Mouse (Mus musculus): ENCODE data around the gene Hist2h2ab. TPM values are rescaled to one million over a fixed set of nuclear protein-coding genes. Genes with fewer than 3 reads are reported as not detected.
A peak's percentile ranks its signal among the peaks of the same experiment; 100 is the strongest.

The Hist2h2ab gene
- total and polyA plus RNA-seq, 2 experiments from 2014 or later, result 41.6 TPM; not detected in 1

GRCm38 (mm10) chr3:96262216-96262875 lies 42.7 kb downstream of the Hist2h2ab start:
- DNase-seq (ENCODE audit: low spot score), result peak; percentile 93
- TF ChIP-seq EP300 (IDR thresholded peaks at IDR 0.05; ENCODE audit: low read depth), result no peak
- TF ChIP-seq CTCF (IDR thresholded peaks at IDR 0.05; ENCODE audit: low read depth), result no peak
- Histone ChIP-seq H3K9me3 (replicated peaks; ENCODE audit: control insufficient read depth, low read length) (no peaks in the 10 kb centered on the region), H3K9ac (replicated peaks; ENCODE audit: low read depth, low read length) (peak overlapping the region; percentile 81), H3K4me2 (ENCODE audit: low read depth, low read length) (peak overlapping the region; percentile 76), H3K4me3 (ENCODE audit: low read depth, low read length) (peak overlapping the region; percentile 64), H3K36me3 (replicated peaks; ENCODE audit: control insufficient read depth, insufficient read depth, low read length) (no peaks in the 10 kb centered on the region), H3K4me1 (ENCODE audit: control insufficient read depth, insufficient read depth) (peaks cover 14% of the 10 kb centered on the region; the same call in 1 of the 2 replicates), H3K27me3 (ENCODE audit: control insufficient read depth, insufficient read depth, low read length) (no peaks in the 10 kb centered on the region), H3K27ac (ENCODE audit: low read depth) (peak overlapping the region; percentile 98)
- under 1% methylated on average over 19 of the region's 19 CpGs for WGBS
- peak; percentile 83 for ATAC-seq (ENCODE audit: insufficient read depth, low read depth)

- Histone ChIP-seq H3K27ac (ENCODE audit: low read depth) (peak within 1 kb of the TSS; percentile 98), H3K36me3 (replicated peaks; ENCODE audit: control insufficient read depth, insufficient read depth, low read length) (no peaks in the 10 kb centered on the region), H3K9ac (replicated peaks; ENCODE audit: low read depth, low read length) (peak within 1 kb of the TSS; percentile 81), H3K27me3 (ENCODE audit: control insufficient read depth, insufficient read depth, low read length) (no peaks in the 10 kb centered on the region), H3K4me2 (ENCODE audit: low read depth, low read length) (peak within 1 kb of the TSS; percentile 76), H3K9me3 (replicated peaks; ENCODE audit: control insufficient read depth, low read length) (no peaks in the 10 kb centered on the region), H3K4me3 (ENCODE audit: low read depth, low read length) (peak within 1 kb of the TSS; percentile 64), H3K4me1 (ENCODE audit: control insufficient read depth, insufficient read depth) (peaks cover 20% of the 10 kb centered on the region; the same call in 1 of the 2 replicates)
- TF ChIP-seq EP300 (IDR thresholded peaks at IDR 0.05; ENCODE audit: low read depth) (peak; percentile 92), CTCF (IDR thresholded peaks at IDR 0.05; ENCODE audit: low read depth) (peak; percentile 51)
- DNase-seq (ENCODE audit: low spot score) (peak; percentile 96), ATAC-seq (ENCODE audit: insufficient read depth, low read depth) (peak; percentile 85)
- WGBS, result under 1% methylated on average over 40 of the region's 40 CpGs
Measured at GRCm38 (mm10) chr3:96262979-96263550, 43.4 kb downstream of the Hist2h2ab start, which contains the start of gene Hist2h4. Hist2h4 (minus strand) TSS chr3:96263311.

- Histone ChIP-seq H3K9me3 (replicated peaks; ENCODE audit: control insufficient read depth, low read length) (no peaks in the 10 kb centered on the region), H3K27me3 (ENCODE audit: control insufficient read depth, insufficient read depth, low read length) (no peaks in the 10 kb centered on the region), H3K4me3 (ENCODE audit: low read depth, low read length) (peak overlapping the region; percentile 64), H3K4me2 (ENCODE audit: low read depth, low read length) (peak overlapping the region; percentile 76), H3K27ac (ENCODE audit: low read depth) (peak overlapping the region; percentile 98), H3K4me1 (ENCODE audit: control insufficient read depth, insufficient read depth) (peaks cover 22% of the 10 kb centered on the region; the same call in 1 of the 2 replicates), H3K9ac (replicated peaks; ENCODE audit: low read depth, low read length) (peak overlapping the region; percentile 81), H3K36me3 (replicated peaks; ENCODE audit: control insufficient read depth, insufficient read depth, low read length) (no peaks in the 10 kb centered on the region)
- WGBS, result 5% methylated on average over 27 of the region's 27 CpGs
- TF ChIP-seq CTCF (IDR thresholded peaks at IDR 0.05; ENCODE audit: low read depth) (no peak), EP300 (IDR thresholded peaks at IDR 0.05; ENCODE audit: low read depth) (no peak)
- ATAC-seq (ENCODE audit: insufficient read depth, low read depth), result peak; percentile 32; the same call in 1 of the 2 replicates
- DNase-seq (ENCODE audit: low spot score), result peak; percentile 58
Measured at GRCm38 (mm10) chr3:96263558-96264403, 44.1 kb downstream of the Hist2h2ab start.

- H3K4me3 ChIP-seq (ENCODE audit: low read depth, low read length), result peak overlapping the region; percentile 64
Measured at GRCm38 (mm10) chr3:96264404-96264949, 44.8 kb downstream of the Hist2h2ab start.

GRCm38 (mm10) chr3:96266132-96266710 lies 46.6 kb downstream of the Hist2h2ab start:
- H3K27ac ChIP-seq (ENCODE audit: low read depth), result no peak overlapping the region
- no peak overlapping the region for H3K9ac ChIP-seq (replicated peaks; ENCODE audit: low read depth, low read length)
- peaks cover 22% of the 10 kb centered on the region; the same call in 1 of the 2 replicates for H3K4me1 ChIP-seq (ENCODE audit: control insufficient read depth, insufficient read depth)
- WGBS, result 69% methylated on average over 8 of the region's 8 CpGs
- no peak for DNase-seq (ENCODE audit: low spot score)
- no peaks in the 10 kb centered on the region for H3K27me3 ChIP-seq (ENCODE audit: control insufficient read depth, insufficient read depth, low read length)
- no peak overlapping the region for H3K4me3 ChIP-seq (ENCODE audit: low read depth, low read length)
- no peak overlapping the region for H3K4me2 ChIP-seq (ENCODE audit: low read depth, low read length)
- no peak for ATAC-seq (ENCODE audit: insufficient read depth, low read depth)
- H3K36me3 ChIP-seq (replicated peaks; ENCODE audit: control insufficient read depth, insufficient read depth, low read length), result no peaks in the 10 kb centered on the region
- H3K9me3 ChIP-seq (replicated peaks; ENCODE audit: control insufficient read depth, low read length), result no peaks in the 10 kb centered on the region
- no peak for TF ChIP-seq EP300 (IDR thresholded peaks at IDR 0.05; ENCODE audit: low read depth)
- TF ChIP-seq CTCF (IDR thresholded peaks at IDR 0.05; ENCODE audit: low read depth), result no peak

More at GRCm38 (mm10) chr3:96264404-96264949, 44.8 kb downstream of the Hist2h2ab start:
- Histone ChIP-seq H3K9ac (replicated peaks; ENCODE audit: low read depth, low read length) (peak overlapping the region; percentile 81), H3K27ac (ENCODE audit: low read depth) (peak overlapping the region; percentile 98), H3K27me3 (ENCODE audit: control insufficient read depth, insufficient read depth, low read length) (no peaks in the 10 kb centered on the region), H3K9me3 (replicated peaks; ENCODE audit: control insufficient read depth, low read length) (no peaks in the 10 kb centered on the region), H3K4me1 (ENCODE audit: control insufficient read depth, insufficient read depth) (peaks cover 22% of the 10 kb centered on the region; the same call in 1 of the 2 replicates), H3K36me3 (replicated peaks; ENCODE audit: control insufficient read depth, insufficient read depth, low read length) (no peaks in the 10 kb centered on the region), H3K4me2 (ENCODE audit: low read depth, low read length) (peak overlapping the region; percentile 76)
- TF ChIP-seq CTCF (IDR thresholded peaks at IDR 0.05; ENCODE audit: low read depth), result no peak
- TF ChIP-seq EP300 (IDR thresholded peaks at IDR 0.05; ENCODE audit: low read depth), result no peak
- DNase-seq (ENCODE audit: low spot score) (no peak), ATAC-seq (ENCODE audit: insufficient read depth, low read depth) (no peak)
- 73% methylated on average over 7 of the region's 7 CpGs for WGBS
